Mouse (Mus musculus) urinary bladder, postnatal 4 days (tissue): ENCODE measurements around the gene Nfia.

Experiments used
- DNase-seq, 2 experiments: peaks; one replicate each; pipeline ENCODE4 v3.0.0; 2021 to 2022; ENCODE audit warnings: low spot score in 2 of 2

Nfia gene

GRCm38 (mm10) chr4:98057246-98057645, 284.7 kb downstream of the Nfia start:
- no peak for DNase-seq

GRCm38 (mm10) chr4:98057721-98058120, 285.2 kb downstream of the Nfia start:
- DNase-seq, result no peak

DNA sequence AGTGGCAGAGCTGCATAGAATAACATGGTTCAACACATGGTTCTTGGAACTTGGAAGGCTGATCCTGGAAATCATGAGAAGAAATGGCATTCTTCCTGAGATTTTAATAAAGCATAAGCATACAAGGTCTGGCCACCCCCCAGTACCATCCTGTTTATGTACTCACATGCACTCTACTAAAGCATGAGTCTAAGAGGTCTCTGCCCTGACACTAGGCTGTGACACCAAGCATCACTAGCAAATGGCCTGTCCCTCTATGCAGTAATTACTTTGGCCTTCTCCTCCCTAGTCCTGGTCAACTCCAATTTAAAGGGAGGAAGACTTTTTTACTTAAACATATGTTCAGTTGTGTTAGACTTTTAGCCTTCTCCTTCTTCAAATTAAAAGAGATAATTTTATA, 285.6 kb downstream of the Nfia start:
- DNase-seq, result no peak

- DNase-seq, result no peak
Observed at GRCm38 (mm10) chr4:98060601-98061000, 288.1 kb downstream of the Nfia start.

DNA sequence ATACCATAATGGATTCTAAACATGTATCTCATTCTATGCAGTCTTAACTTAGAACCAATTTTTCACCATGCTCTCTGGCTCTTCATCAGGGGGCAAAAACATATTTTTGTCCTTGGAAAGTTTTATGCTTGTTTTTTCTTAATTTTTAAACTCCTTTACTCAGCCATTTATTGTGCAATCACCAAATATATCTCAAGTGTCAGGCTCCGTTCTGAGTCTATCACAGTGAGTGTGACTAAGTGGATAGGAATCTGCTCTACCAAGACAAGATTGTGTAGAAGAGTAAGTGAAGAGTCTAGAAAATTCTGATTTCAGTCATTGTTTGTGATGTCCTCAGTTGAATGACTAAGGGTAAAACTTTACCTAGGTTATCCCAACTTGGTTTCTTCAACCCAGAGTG, 288.6 kb downstream of the Nfia start:
- no peak for DNase-seq

DNA sequence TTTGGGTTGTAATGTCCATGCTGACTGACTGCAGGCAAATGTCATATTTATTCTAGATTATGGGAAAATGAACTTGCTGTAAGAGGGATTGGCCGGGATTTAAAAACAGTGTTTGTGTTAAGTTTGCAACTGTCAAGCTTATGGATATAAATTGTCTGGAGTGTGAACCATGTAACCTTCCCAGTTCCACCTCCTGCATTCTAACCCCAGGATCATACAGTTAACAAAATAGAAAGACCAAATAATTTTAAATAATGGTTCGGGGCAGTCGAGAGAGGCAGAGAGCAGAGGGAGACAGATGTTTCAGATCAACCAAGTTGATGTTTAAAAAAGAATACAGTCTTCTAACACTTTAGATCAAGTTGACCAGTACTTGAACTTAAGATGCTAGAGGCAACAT, 290.7 kb downstream of the Nfia start:
- DNase-seq, result no peak

GRCm38 (mm10) chr4:98076106-98076505, 303.6 kb downstream of the Nfia start:
- no peak for DNase-seq

- no peak for DNase-seq
Observed at GRCm38 (mm10) chr4:98076624-98077023, 304.1 kb downstream of the Nfia start.

GRCm38 (mm10) chr4:98080586-98080985, 308.1 kb downstream of the Nfia start:
- no peak for DNase-seq

DNA sequence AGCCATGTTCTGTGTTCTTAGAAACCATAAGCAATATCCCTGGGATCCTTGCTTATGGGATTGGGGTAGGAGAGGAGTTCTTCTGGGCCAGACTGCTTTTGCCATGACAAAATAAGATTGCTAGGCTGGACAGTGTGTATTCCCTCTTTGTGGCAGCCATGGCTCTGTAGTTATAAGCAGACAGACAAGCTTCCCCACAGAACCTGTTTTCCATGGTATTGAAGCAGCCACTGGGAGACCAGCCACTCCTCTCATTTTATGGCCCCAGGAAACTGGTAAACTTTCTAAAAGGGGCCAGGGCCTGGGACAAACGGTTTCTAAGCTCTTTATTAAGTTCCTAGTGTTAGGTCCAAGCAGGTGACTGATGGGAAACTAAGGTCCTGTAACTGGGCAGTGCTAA, 309.4 kb downstream of the Nfia start:
- DNase-seq, result no peak

GRCm38 (mm10) chr4:98082512-98082911, 310.0 kb downstream of the Nfia start:
- no peak for DNase-seq

- DNase-seq, result no peak
Observed at GRCm38 (mm10) chr4:98085060-98085459, 312.5 kb downstream of the Nfia start.

DNA sequence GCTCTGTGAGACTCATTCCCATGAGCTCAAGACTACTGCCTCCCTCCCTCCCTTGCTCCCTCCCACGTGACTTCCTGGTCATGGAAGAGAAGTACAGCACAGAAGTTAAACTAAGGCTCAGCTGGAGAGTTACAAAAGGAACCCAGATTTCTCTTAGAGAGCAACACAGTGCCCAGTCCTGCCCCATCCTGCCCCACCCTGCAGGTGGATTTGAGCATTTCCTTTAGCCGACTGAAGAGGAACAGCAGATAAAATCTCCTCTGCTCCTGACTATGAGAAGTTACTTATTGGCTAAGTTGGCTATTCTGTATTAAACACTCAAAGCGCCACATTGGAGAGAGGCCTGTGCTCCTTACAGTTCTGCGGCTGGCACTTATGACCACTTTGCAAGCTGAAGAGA, 314.4 kb downstream of the Nfia start:
- no peak for DNase-seq

GRCm38 (mm10) chr4:98089985-98090384, 317.5 kb downstream of the Nfia start:
- DNase-seq, result no peak

GRCm38 (mm10) chr4:98090586-98090985, 318.1 kb downstream of the Nfia start:
- DNase-seq, result no peak

DNA sequence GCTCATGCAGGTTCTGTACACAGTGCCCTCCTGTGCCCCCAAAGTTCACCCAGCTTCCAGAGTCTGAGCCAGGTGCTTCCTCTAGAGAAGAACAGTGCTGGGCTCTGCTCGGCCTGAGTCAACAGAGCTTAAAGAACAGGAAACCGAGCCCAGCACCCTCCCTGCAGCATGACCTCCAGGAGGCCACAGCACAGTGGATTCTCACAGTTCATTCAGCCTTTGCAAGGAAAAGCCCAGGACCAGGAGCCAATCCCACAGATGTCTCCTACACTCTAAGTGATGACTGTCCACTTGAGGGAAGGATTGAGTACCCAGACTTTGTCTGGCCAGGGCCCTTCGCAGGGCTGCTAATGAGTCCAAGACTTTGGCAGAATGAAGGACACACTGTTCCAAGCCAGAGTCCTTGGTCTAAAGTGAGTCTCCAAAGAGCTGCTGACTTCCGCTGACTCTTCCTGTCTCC, 318.9 kb downstream of the Nfia start:
- no peak for DNase-seq

DNA sequence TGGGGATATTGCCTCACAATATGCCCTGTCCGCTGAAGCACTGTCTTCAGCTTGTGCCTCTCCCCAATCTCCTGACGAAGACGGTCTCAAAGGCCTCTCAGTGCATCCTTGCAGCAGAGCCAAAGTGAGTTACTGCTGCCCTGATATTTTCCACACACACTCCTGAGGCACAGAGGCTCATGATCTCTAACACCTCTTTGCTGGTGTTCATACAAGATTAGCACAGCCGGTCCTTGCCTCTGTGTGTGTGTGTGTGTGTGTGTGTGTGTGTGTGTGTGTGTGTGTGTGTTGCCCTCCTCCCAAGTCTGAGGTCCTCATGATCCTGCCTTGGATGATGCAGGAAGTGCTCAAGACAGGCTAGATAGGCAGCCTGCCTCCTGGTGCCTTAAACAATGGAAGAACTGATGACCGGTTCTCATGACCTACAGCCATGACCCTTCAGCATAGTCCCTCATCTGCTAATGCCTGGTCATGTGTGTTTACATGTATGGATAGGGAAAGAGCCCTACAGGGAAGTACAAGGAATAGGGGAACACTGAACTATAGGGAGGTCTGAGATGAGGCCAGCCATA, 319.5 kb downstream of the Nfia start:
- no peak for DNase-seq

GRCm38 (mm10) chr4:98094112-98094805, 321.7 kb downstream of the Nfia start:
- DNase-seq, result no peak

GRCm38 (mm10) chr4:98095060-98095459, 322.5 kb downstream of the Nfia start:
- no peak for DNase-seq

DNA sequence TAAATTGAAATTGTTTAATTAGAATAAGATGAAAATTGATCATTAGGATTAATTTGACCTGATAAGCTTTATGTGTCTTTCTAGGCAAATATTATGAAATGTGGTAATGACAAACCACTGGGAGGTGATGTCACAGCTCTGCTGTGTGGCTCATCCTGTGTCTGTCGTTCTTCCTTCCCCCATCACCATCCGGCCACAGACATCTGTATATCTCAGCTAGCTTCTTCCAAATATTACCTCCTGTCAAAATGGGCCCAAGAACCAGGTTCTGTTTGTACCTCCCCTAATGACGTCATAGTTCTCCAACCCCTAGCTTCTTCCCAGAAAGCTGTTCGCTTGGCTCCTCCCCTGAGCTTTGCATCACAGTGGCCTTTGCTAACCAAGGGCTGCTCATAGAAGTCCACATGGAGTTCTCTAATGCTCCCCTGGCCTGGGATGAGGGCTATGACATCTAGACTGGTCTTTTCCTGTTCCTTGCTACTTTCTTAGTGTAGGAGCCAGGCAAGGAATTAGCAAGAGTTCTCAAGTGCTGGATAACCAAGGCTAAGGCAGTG, 324.6 kb downstream of the Nfia start:
- no peak for DNase-seq

GRCm38 (mm10) chr4:98098663-98099062, 326.1 kb downstream of the Nfia start:
- DNase-seq, result no peak

DNA sequence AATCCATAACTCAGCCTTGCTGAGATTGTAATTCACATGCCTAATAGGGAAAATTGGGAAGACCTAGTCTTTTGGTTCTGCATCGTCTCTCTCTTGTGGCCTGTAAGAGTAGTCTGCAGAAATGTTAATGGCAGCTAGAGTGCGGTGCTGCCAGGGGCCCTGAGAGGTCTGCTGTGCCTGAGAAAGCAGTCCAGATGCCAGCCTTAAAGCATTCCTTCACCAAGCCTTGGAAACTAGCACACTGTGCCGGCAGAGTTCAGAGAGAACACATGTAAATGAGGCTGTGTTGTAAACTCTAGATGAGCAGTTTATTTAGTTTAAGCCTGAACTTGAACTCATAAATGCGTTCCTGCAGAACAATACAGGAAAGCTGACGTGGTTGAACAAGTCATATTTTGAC, 326.9 kb downstream of the Nfia start:
- no peak for DNase-seq
